Mouse (Mus musculus) heart, adult 2 months (tissue): ENCODE data around the gene Noc2l. TPM values are rescaled to one million over a fixed set of nuclear protein-coding genes. Genes with fewer than 3 reads are reported as not detected.
A peak's percentile ranks its signal among the peaks of the same experiment; 100 is the strongest.

Source experiments
- DNase-seq, 2 experiments: peaks; one replicate each; pipeline ENCODE4 v3.0.0; 2021
- H3K27ac ChIP-seq: fragments of 200-600 bp; 2 replicates; pipeline ENCODE4 v1.8.1; 2022
- H3K27me3 ChIP-seq: fragments of 200-500 bp; 2 replicates; pipeline ENCODE4 v1.6.1; 2012; ENCODE audit warnings: mild to moderate bottlenecking, low read length, inconsistent platforms, mixed read lengths; ENCODE audit not compliant: control insufficient read depth, insufficient read depth
- H3K36me3 ChIP-seq: fragments of 200-500 bp; 2 replicates; pipeline ENCODE4 v1.6.1; 2012; ENCODE audit warnings: low read length, inconsistent platforms; ENCODE audit not compliant: control insufficient read depth, insufficient read depth
- H3K4me1 ChIP-seq: fragments of 200-500 bp; 2 replicates; pipeline ENCODE4 v1.6.1; 2011; ENCODE audit warnings: low read length; ENCODE audit not compliant: control insufficient read depth, insufficient read depth
- H3K4me3 ChIP-seq: fragments of 200-600 bp; 2 replicates; pipeline ENCODE4 v1.8.1; 2022
- H3K79me2 ChIP-seq: fragments of 200-500 bp; replicated peaks from 2 replicates; pipeline ENCODE4 v1.6.1; 2012; ENCODE audit warnings: mild to moderate bottlenecking, inconsistent platforms, low read length, moderate library complexity, mixed read lengths; ENCODE audit not compliant: control insufficient read depth, insufficient read depth
- H3K9ac ChIP-seq: fragments of 200-500 bp; 2 replicates; pipeline ENCODE4 v1.6.1; 2012; ENCODE audit warnings: low read depth, mild to moderate bottlenecking, control low read depth, inconsistent platforms, low read length, mixed read lengths
- CTCF ChIP-seq: fragments of 200-600 bp; IDR thresholded peaks from 2 replicates; pipeline ENCODE4 v1.8.1; 2022; ENCODE audit warnings: antibody characterized with exemption, mild to moderate bottlenecking, moderate library complexity
- EP300 ChIP-seq: fragments of 200-500 bp; IDR thresholded peaks from 2 replicates; pipeline ENCODE4 v1.6.1; 2011; ENCODE audit warnings: low read depth, low read length, control low read depth; ENCODE audit not compliant: insufficient read depth
- POLR2A ChIP-seq: fragments of 200-500 bp; IDR thresholded peaks from 2 replicates; pipeline ENCODE4 v1.6.1; 2011; ENCODE audit warnings: mild to moderate bottlenecking, low read depth, low read length, control low read depth; ENCODE audit not compliant: insufficient read depth
- WGBS: fragments of 180-500 bp; shearing (Covaris S2); methylation state at CpG from one replicate; pipeline ENCODE4 v1.1.7; 2018; 5-methylcytosine and 5-hydroxymethylcytosine counted together
- intact Hi-C: fragments of 180-260 bp; cut with DNase I; formaldehyde crosslinking; loops from one replicate; pipeline ENCODE4 v1.15.1; 2025
- long read RNA-seq: library from polyadenylated mRNA; stranded (forward); transcript quantifications from one replicate; pipeline ENCODE4 v2.0.0, GENCODE M21; 2021
- polyA plus RNA-seq: library from polyadenylated mRNA; depleted of rRNA; stranded (reverse); fragments of >200 nt; gene quantifications from 2 replicates; pipeline ENCODE4 v1.2.3, GENCODE M21; 2012; rRNA removed
- total RNA-seq, 2 experiments: library from RNA; stranded (reverse); gene quantifications; 2 replicates each; pipeline ENCODE4 v1.2.3; 2021

Gene Noc2l
- 10 to 100 TPM; 24.8 to 25.1 TPM for total RNA-seq
- 33.9 and 45.5 TPM in 2 replicates for polyA plus RNA-seq
- long read RNA-seq, transcript Noc2l-201 (19 exons, 2,785 nt), result major isoform, 36 of 52 reads
- long read RNA-seq, partial matches to known transcripts, result 6 of 52 reads
- long read RNA-seq, other reads (novel, unspliced or antisense), result 10 of 52 reads

DNA sequence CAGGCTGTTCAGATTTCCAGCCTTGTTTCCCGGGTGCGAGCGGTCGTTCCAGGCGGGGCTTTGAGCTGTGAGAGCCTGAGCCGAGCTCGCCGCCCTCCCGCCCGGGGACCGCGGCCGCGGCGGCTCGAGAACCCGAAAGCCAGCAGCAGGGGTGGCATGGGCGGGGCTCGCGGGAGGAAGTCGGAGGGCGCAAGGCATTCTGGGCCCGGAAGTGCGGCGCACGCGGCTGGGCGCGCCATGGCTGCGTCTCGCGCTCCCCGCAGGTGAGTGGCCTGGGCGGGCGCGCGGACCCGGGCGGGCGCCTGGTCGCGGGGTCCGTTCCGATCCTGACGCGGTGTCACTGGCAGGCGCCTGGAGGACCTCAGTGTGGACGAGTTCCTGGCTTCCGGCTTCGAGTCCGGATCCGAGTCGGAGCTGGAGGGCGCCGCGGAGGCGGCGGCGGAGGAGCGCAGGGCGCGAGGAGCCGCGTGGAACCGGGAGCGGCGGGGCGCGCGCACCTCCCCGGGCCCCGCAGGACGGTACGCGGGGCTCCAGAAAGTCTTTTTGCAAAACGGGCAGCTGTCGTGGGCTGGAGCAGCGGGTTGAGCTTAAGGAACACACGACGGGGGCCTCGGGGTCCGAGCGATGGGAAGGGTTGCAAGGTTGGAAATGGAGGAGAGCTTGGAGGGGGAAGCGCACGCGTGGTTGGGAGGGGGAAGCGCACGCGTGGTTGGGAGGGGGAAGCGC is at the start of gene Noc2l:
Noc2l (plus strand) TSS at position 203 of the 726 bp plus-strand sequence.
- intact Hi-C loops, result loop anchor here (2.0 kb wide), 2 partner anchors 33 to 125 kb away; partner anchors contain the start of gene AW011738
- H3K27me3 ChIP-seq, result no peaks in the 10 kb centered on the region
- under 1% methylated on average over 86 of the region's 90 CpGs for WGBS

DNA sequence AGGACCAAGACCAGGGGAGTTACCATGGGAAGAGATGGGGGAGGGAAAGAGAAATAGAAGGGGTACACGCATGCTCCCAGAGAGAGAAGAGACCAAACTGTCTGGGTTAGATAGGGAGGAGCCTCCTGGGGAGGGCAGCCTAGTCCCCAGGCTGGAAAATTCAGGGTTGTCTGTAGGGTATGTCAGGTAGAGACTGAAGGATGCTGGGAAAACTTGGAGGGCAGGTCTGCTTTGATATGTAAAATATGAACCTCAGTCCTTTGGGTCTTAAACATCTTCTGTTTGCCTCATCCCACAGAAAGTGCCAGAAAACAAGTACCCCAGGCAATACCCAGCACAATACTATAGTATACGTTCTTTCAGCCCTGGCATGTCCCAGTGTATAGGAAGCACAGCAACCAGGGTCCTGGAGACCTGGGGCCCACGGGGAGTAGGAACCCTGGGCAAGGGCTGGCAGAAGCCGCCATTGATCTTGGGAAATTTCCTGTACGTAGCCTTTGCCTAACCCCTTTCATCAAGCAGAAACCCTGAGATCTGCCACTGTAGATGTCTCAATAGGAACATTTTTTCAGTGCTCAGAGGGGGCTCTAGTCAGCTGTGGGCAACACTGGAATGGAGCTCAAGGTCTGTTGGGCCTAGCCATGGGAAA is 47.5 kb upstream of the Noc2l start:
- 86% methylated on average over 5 of the region's 5 CpGs for WGBS
- no peak for TF ChIP-seq CTCF
- no peak for TF ChIP-seq EP300
- no peak for TF ChIP-seq POLR2A
- intact Hi-C loops, result no loop called here
- Histone ChIP-seq H3K9ac (no peak overlapping the region), H3K36me3 (no peaks in the 10 kb centered on the region), H3K27ac (no peak overlapping the region), H3K4me1 (peaks cover 10% of the 10 kb centered on the region), H3K4me3 (no peak overlapping the region), H3K79me2 (no peaks in the 10 kb centered on the region; the same call in 1 of the 2 replicates), H3K27me3 (no peaks in the 10 kb centered on the region)
- no peak for DNase-seq

More for the DNA sequence above, at the start of gene Noc2l:
- Histone ChIP-seq H3K36me3 (no peaks in the 10 kb centered on the region), H3K4me3 (peak within 1 kb of the TSS; percentile 75), H3K79me2 (peaks cover 3% of the 10 kb centered on the region), H3K27ac (peak within 1 kb of the TSS; percentile 83), H3K9ac (peak within 1 kb of the TSS; percentile 90), H3K4me1 (peaks cover 2% of the 10 kb centered on the region; the same call in 1 of the 2 replicates)
- TF ChIP-seq EP300 (no peak), POLR2A (peak; percentile 69), CTCF (no peak)
- DNase-seq, result peak; percentile 93 to 94

DNA sequence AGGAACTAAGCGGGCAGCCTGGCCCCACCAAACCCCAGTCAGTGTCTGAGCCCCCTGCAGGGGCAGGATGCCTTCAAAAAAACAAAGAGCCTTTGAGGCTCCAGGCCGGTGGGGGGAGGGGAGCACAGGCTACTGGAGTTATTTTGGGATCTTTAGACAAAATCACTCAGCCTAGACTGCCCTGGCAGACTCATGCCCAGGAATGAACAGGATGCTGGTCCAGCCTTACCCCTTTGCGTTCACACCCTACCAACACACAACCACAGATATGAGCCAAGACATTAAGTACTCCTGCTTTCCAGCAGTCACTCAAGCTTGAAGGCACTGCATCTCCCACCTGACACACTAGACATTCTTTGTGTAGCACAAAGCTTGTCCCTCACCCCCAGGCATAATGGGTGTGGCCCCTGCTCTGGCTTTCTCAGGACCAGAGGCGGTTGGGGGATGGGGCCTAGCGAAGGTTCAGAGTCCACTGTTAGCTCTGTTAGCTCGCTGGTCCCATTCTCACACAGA is 46.9 kb upstream of the Noc2l start:
- Histone ChIP-seq H3K27ac (no peak overlapping the region), H3K9ac (no peak overlapping the region)
- peak in 1 of 2 experiments; percentile 18 for DNase-seq

DNA sequence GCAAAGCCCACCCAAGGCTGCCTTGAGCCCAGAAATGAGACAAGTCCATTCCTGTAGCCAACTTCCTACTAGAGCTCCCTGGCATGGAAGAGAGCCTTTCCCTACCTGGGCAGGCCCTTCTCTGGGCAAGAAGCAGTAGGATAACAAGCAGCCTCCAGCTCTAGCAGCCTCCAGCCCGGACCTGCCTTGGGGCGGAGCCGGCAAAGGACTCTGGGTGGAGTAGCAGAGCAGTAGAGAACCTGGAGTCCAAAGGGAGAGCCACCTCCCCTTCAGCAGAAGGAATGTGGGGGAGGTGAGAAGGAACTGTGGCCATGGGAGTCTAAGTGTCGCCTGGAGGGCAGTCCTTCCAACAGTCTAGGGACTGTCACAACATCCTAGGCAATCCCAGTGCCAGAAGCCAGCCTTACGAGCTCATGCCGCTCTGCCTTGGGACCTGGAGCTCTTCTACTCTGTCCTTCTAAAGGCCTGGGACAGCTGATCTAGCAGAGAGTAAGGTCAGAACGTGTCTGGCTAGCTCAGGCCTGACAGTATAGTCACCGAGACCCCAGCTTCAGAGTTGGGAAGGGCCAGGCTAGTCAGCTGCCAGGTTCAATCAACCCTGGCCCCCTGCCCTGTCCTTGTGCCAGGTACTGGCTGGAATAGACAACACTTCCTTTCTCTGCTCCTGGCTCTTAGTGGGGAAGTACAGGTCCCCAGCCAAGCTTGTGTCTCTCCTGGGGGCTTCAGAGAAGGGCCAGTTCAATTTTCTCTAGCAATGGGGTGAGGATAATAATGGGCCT is 43.2 kb upstream of the Noc2l start:
- Histone ChIP-seq H3K27me3 (no peaks in the 10 kb centered on the region), H3K4me1 (peaks cover 5% of the 10 kb centered on the region), H3K79me2 (no peaks in the 10 kb centered on the region), H3K36me3 (no peaks in the 10 kb centered on the region), H3K27ac (peak overlapping the region; percentile 45), H3K4me3 (no peak overlapping the region), H3K9ac (no peak overlapping the region)
- WGBS, result 32% methylated on average over 8 of the region's 8 CpGs
- DNase-seq, result peak in 1 of 2 experiments; percentile 30
- intact Hi-C loops, result no loop called here
- TF ChIP-seq EP300 (no peak), POLR2A (no peak), CTCF (no peak)

More for the DNA sequence above, 46.9 kb upstream of the Noc2l start:
- Histone ChIP-seq H3K36me3 (no peaks in the 10 kb centered on the region), H3K4me1 (peaks cover 10% of the 10 kb centered on the region), H3K4me3 (no peak overlapping the region), H3K27me3 (no peaks in the 10 kb centered on the region), H3K79me2 (no peaks in the 10 kb centered on the region; the same call in 1 of the 2 replicates)
- WGBS, result 62% methylated on average over 6 of the region's 6 CpGs
- intact Hi-C loops, result no loop called here
- no peak for TF ChIP-seq CTCF

DNA sequence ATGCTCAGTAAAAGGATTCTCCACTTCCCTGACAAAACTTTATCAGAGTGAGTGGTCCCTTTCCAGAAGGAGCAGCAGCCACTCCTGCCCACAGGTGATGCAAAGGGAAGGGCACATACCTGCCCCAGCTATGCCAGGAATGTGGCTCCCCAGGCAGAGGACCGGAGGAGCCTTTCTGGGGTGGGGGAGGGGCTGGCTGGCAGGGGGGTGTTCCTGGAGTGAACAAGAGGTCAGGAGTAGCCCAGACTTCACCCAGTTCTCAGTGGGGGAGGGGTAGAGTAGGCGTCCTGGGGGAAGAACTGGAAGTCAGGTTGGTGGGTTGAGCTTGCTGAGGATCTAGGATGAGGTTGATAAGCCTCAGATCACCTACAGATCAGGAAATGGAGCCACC is 42.6 kb upstream of the Noc2l start:
- Histone ChIP-seq H3K9ac (no peak overlapping the region), H3K4me1 (peaks cover 5% of the 10 kb centered on the region), H3K36me3 (no peaks in the 10 kb centered on the region), H3K27me3 (no peaks in the 10 kb centered on the region), H3K79me2 (no peaks in the 10 kb centered on the region), H3K4me3 (no peak overlapping the region), H3K27ac (no peak overlapping the region; the same call in 1 of the 2 replicates)
- 32% methylated on average over 2 of the region's 2 CpGs for WGBS
- no peak for TF ChIP-seq POLR2A
- TF ChIP-seq CTCF, result no peak
- no peak for TF ChIP-seq EP300
- intact Hi-C loops, result no loop called here
- DNase-seq, result no peak
